Mouse (Mus musculus): ENCODE data around the gene Fam213a. TPM values are rescaled to one million over a fixed set of nuclear protein-coding genes. Genes with fewer than 3 reads are reported as not detected.
"Not testable (repeated sequence)": the region's sequence is repeated elsewhere in the genome, so short reads cannot be mapped to it uniquely, and the experiment has no call there.

The Fam213a gene
- total RNA-seq (2017): 26.4 and 32.5 TPM in 2 replicates

GRCm38 (mm10) chr14:41013630-41014613, at the start of gene Fam213a:
TSS of gene Fam213a (minus strand) at chr14:41013788.
- peak; percentile 94 for ATAC-seq (replicated peaks; ENCODE audit: low read depth, poor library complexity, severe bottlenecking)

GRCm38 (mm10) chr14:41053190-41053589, 39.6 kb upstream of the Fam213a start:
- ATAC-seq (replicated peaks; ENCODE audit: low read depth, poor library complexity, severe bottlenecking): not testable (repeated sequence)

GRCm38 (mm10) chr14:41052481-41052880, 38.9 kb upstream of the Fam213a start:
- ATAC-seq (replicated peaks; ENCODE audit: low read depth, poor library complexity, severe bottlenecking): 0 out of 2 replicates have a peak, but pooled peaks have one; percentile 42

GRCm38 (mm10) chr14:41050471-41050870, 36.9 kb upstream of the Fam213a start:
- ATAC-seq (replicated peaks; ENCODE audit: low read depth, poor library complexity, severe bottlenecking): no peak

- no peak for ATAC-seq (replicated peaks; ENCODE audit: low read depth, poor library complexity, severe bottlenecking)
These were observed 33.8 kb upstream of the Fam213a start for GRCm38 (mm10) chr14:41047402-41047801.

GRCm38 (mm10) chr14:41035146-41035798, 21.7 kb upstream of the Fam213a start:
- peak; percentile 85 for ATAC-seq (replicated peaks; ENCODE audit: low read depth, poor library complexity, severe bottlenecking)

- ATAC-seq (replicated peaks; ENCODE audit: low read depth, poor library complexity, severe bottlenecking): peak; percentile 85
These were observed 19.8 kb upstream of the Fam213a start for GRCm38 (mm10) chr14:41033135-41034110.

- no peak for ATAC-seq (replicated peaks; ENCODE audit: low read depth, poor library complexity, severe bottlenecking)
These were observed 17.5 kb upstream of the Fam213a start for GRCm38 (mm10) chr14:41030989-41031513.

- no peak for ATAC-seq (replicated peaks; ENCODE audit: low read depth, poor library complexity, severe bottlenecking)
These were observed 15.7 kb upstream of the Fam213a start for GRCm38 (mm10) chr14:41029303-41029702.

GRCm38 (mm10) chr14:41025594-41026284, 12.2 kb upstream of the Fam213a start:
- 0 out of 2 replicates have a peak, but pooled peaks have one; percentile 29 for ATAC-seq (replicated peaks; ENCODE audit: low read depth, poor library complexity, severe bottlenecking)

GRCm38 (mm10) chr14:41025087-41025486, 11.5 kb upstream of the Fam213a start:
- ATAC-seq (replicated peaks; ENCODE audit: low read depth, poor library complexity, severe bottlenecking): no peak

- ATAC-seq (replicated peaks; ENCODE audit: low read depth, poor library complexity, severe bottlenecking): no peak
These were observed 7.7 kb upstream of the Fam213a start for GRCm38 (mm10) chr14:41021246-41021645.

GRCm38 (mm10) chr14:41017460-41017859, 3.9 kb upstream of the Fam213a start:
- no peak for ATAC-seq (replicated peaks; ENCODE audit: low read depth, poor library complexity, severe bottlenecking)

GRCm38 (mm10) chr14:41014701-41015240, 1.2 kb upstream of the Fam213a start:
- ATAC-seq (replicated peaks; ENCODE audit: low read depth, poor library complexity, severe bottlenecking): no peak

GRCm38 (mm10) chr14:41013143-41013542, 445 bp downstream of the Fam213a start:
- peak; percentile 23; the same call in 1 of the 2 replicates for ATAC-seq (replicated peaks; ENCODE audit: low read depth, poor library complexity, severe bottlenecking)

GRCm38 (mm10) chr14:41011916-41012315, 1.7 kb downstream of the Fam213a start:
- no peak for ATAC-seq (replicated peaks; ENCODE audit: low read depth, poor library complexity, severe bottlenecking)

GRCm38 (mm10) chr14:41008138-41008537, 5.5 kb downstream of the Fam213a start:
- ATAC-seq (replicated peaks; ENCODE audit: low read depth, poor library complexity, severe bottlenecking): no peak

- no peak; the same call in 1 of the 2 replicates for ATAC-seq (replicated peaks; ENCODE audit: low read depth, poor library complexity, severe bottlenecking)
These were observed 5.9 kb downstream of the Fam213a start for GRCm38 (mm10) chr14:41007641-41008040.

- ATAC-seq (replicated peaks; ENCODE audit: low read depth, poor library complexity, severe bottlenecking): peak; percentile 61; the same call in 1 of the 2 replicates
These were observed 6.7 kb downstream of the Fam213a start for GRCm38 (mm10) chr14:41006899-41007298.
